Mouse (Mus musculus): ENCODE measurements at regions not wholly inside any gene's neighbourhood (a gene's known extent, or its start where the extent isn't known, plus 50 kb on each side); places are given as distances from the start of the nearest gene placed in this dataset.
"Not testable (repeated sequence)": the region's sequence is repeated elsewhere in the genome, so short reads cannot be mapped to it uniquely, and the experiment has no call there.

DNA sequence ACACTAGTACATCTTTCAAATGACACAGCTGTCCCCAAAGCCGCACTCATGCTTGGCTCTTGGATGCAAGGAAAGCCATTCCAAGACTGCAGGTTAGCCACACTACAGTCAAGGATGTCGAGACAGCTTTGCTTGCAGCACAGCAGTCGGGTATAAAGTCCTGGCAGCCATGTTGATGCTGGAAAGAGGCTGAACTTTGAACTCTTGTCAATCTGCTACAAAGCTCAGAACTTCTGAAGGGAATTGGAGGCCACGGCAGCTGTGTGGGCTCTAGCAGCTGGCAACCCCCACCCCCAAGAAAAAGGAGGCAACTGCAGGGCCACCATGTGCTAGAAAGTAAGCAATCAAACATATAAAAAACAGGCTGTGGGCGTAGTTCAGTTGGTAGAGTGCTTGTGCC lies 90.0 kb upstream of the Zcchc2 start:
- no peak for DNase-seq

DNA sequence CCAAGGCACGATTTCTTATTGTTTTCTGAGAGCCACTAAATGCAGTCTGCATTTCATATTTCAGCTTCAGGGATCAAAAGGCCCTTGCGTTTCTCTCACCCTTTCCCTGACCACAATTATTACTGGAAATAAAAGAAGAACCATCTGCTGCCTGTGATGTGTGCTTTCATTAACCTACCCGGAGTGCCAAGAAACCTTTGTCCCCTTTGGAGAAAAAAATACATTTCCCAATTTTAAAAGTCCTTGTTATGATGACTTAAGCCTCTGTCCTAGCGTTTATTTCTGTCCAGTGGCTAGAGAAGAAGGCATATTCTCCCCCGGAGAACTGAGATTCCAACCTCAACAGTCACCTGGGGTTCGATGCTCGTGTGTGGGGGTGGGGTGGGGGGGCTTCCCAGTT lies 89.3 kb upstream of the Zcchc2 start:
- DNase-seq, result no peak

DNA sequence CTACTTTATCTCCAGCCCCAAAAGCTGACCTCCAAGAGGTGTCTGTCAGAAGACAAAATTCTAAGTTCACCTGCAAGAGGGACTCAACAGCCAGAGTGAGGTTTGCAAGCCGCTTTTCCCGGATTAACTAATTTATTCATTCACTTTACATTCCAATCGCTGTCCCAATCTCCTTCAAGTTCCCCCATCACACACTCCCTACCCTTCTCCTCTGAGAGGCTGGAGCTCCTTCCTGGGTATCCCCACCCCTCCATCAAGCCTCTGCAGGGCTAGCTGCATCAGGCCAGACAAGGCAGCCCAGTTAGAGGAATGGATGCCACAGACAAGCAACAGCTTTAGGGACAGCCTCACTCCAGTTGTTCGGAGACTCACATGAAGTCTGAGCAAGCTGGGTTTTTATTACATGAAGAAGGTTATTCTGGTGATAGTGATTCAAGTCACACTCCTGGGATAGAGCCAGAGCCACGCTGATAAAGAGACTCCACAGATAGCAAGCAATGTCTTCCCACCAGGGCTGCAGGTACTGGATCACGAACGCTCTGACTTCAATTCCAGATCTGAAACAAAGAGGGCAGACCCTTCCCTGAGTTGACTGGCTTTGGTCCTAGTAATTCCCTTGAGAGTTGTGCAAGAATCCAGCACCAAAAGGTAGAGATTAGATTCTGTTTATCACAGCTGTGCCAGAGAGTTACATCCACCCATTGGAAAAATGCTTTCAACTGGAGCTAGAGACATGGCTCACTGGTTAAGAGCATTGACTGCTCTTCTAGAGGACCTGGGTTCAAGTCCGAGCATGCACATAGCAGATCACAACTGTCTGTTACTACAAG lies 86.7 kb upstream of the Zcchc2 start:
- DNase-seq, result no peak

GRCm38 (mm10) chr1:105904737-105905136 lies 85.5 kb upstream of the Zcchc2 start:
- no peak for DNase-seq

GRCm38 (mm10) chr1:105905785-105906426 lies 84.3 kb upstream of the Zcchc2 start:
- no peak for DNase-seq

GRCm38 (mm10) chr1:105906427-105906798 lies 83.8 kb upstream of the Zcchc2 start:
- DNase-seq, result peak; percentile 85

- DNase-seq, result no peak
Observed at GRCm38 (mm10) chr1:105908029-105908876, 82.0 kb upstream of the Zcchc2 start.

GRCm38 (mm10) chr1:105909121-105909520 lies 81.1 kb upstream of the Zcchc2 start:
- no peak for DNase-seq

- no peak for DNase-seq
Observed at GRCm38 (mm10) chr1:105911714-105912113, 78.5 kb upstream of the Zcchc2 start.

DNA sequence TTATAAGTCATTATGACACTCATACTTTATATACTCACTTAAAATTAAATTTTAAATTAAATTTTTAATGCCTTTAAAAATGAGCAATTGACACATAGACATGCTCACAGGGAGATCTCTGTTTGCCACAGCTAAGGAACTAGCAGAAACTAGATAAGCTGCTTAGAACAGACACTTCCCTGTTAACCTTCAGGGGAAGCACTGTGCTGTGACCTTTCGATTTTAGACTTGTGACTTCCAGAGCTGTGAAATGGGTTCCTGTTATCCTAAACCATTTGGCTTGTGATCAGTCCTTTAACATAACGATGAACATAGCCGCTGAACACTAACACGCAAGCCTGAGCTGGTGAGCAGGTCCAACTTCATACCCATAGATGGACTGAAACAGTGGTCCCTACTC lies 68.4 kb upstream of the Zcchc2 start:
- DNase-seq, result no peak

- no peak for DNase-seq
Observed at GRCm38 (mm10) chr1:105922586-105922985, 67.6 kb upstream of the Zcchc2 start.

GRCm38 (mm10) chr1:105923001-105923400 lies 67.2 kb upstream of the Zcchc2 start:
- no peak for DNase-seq

- no peak for DNase-seq
Observed at GRCm38 (mm10) chr1:105925617-105926370, 64.4 kb upstream of the Zcchc2 start.

DNA sequence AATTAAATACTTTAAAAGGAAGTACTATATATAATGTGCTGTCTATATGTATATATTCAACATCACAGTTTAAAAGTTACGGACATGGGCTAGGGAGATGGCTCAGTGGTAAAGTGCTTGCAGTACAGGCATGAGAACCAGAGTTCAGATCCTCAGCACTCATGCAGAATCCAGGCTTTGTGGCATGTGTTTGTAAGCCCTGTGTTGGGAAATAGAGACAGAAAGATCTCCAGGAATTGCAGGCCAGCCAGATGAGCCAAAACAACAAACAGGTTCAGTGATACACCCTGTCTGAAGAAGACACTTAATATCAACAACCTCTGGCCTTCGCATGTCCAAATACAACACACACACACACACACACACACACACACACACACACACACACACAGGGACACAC lies 63.3 kb upstream of the Zcchc2 start:
- no peak for DNase-seq

- no peak for DNase-seq
Observed at GRCm38 (mm10) chr1:105930841-105931240, 59.4 kb upstream of the Zcchc2 start.

DNA sequence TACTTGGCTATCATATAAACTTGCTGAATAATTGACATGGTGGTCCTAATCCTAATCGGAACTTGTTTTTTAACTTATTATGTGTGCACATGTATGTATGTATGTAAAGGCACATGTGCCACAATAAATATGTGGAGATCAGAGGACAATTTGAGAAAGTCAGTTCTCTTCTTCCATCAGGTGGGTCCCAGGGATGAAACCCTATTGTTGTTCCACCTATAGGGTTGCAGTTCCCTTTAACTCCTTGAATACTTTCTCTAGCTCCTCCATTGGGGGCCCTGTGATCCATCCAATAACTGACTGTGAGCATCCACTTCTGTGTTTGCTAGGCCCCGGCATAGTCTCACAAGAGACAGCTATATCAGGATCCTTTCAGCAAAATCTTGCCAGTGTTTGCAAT lies 56.0 kb upstream of the Zcchc2 start:
- DNase-seq, result not testable (repeated sequence)
